Mouse (Mus musculus): Measurements from ENCODE around the gene Tmed9. TPM values are rescaled to one million over a fixed set of nuclear protein-coding genes. Genes with fewer than 3 reads are reported as not detected.
"Not testable (repeated sequence)": the region's sequence is repeated elsewhere in the genome, so short reads cannot be mapped to it uniquely, and the experiment has no call there.

Tmed9 gene
- polyA plus RNA-seq, 1 experiment from 2014 or later = 66.2 TPM

DNA sequence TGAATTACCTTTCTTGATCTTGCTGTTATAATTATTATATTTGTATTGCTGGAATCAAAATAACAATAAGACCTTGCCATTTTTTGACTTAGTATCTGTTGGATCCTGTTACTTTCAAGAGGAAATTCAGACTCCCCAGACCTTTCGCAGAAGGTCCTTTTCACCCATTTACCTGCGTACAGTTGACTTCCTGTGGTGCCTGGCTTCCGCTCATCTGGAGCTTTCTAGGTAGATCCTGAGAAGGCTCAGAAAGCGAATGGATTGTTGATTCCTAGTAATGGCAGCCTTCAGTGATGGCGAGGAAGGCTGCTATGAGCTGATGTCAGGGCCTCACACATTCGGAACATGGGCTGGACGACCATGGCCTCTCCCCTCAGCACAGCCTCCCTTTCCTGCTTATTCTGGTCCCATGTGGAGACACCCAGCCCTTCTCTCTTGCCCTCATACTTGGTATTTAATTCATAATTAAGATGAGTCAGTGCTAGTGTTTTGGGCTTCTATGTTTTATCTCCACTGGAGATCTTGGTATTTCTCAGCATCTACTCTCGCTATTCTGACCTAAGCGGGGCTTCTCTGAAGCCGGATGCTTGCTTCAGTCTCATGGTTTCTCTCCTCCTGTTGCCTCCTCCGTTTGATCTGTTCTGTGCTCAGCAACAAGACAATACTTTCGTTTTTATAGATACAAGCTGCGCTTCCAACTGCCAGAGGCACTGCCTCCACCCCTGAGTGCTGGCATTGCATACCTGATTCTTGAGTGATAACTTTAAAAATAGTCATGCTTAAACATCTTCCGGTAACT lies 62.9 kb downstream of the Tmed9 start:
- 91% methylated on average over 14 of the region's 14 CpGs for WGBS
- Histone ChIP-seq H3K36me3 (ENCODE audit: control insufficient read depth, insufficient read depth, low read length) (peaks cover 47% of the 10 kb centered on the region), H3K27ac (replicated peaks; ENCODE audit: low read depth, low read length) (no peak overlapping the region), H3K4me1 (ENCODE audit: control insufficient read depth, insufficient read depth, low read length) (peaks cover 8% of the 10 kb centered on the region), H3K4me2 (ENCODE audit: low read depth, low read length) (peak overlapping the region; percentile 82), H3K27me3 (replicated peaks; ENCODE audit: control insufficient read depth, insufficient read depth, low read length) (no peaks in the 10 kb centered on the region), H3K9ac (ENCODE audit: low read depth, low read length) (peak overlapping the region; percentile 84; the same call in 1 of the 2 replicates), H3K4me3 (ENCODE audit: low read depth, low read length) (no peak overlapping the region; the same call in 1 of the 2 replicates), H3K9me3 (ENCODE audit: control insufficient read depth, low read length) (no peaks in the 10 kb centered on the region)
- DNase-seq (ENCODE audit: low spot score) = no peak
- no peak for ATAC-seq (ENCODE audit: low read depth)

DNA sequence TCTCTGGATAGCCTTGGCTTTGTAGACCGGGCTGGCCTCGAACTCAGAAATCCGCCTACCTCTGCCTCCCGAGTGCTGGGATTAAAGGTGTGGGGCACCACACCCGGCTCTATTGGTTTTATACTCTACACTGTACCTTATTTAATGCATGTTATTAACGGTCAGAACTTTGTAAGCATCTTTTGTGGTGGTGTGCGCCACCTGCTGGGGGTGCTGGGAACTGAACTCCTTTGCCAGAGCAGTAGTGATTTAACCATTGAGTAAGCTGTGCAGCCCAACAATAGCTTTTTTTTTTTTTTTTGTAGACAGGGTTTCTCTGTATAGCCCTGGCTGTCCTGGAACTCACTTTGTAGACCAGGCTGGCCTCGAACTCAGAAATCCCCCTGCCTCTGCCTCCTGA lies 66.9 kb downstream of the Tmed9 start:
- H3K4me1 ChIP-seq (ENCODE audit: control insufficient read depth, insufficient read depth, low read length); H3K9ac ChIP-seq (ENCODE audit: low read depth, low read length); H3K4me2 ChIP-seq (ENCODE audit: low read depth, low read length); ATAC-seq (ENCODE audit: low read depth); H3K27me3 ChIP-seq (replicated peaks; ENCODE audit: control insufficient read depth, insufficient read depth, low read length); H3K9me3 ChIP-seq (ENCODE audit: control insufficient read depth, low read length); H3K27ac ChIP-seq (replicated peaks; ENCODE audit: low read depth, low read length); H3K4me3 ChIP-seq (ENCODE audit: low read depth, low read length): not testable (repeated sequence)
- WGBS = 58% methylated on average over 8 of the region's 8 CpGs
- peak; percentile 53 for DNase-seq (ENCODE audit: low spot score)
- H3K36me3 ChIP-seq (ENCODE audit: control insufficient read depth, insufficient read depth, low read length) = peaks cover 51% of the 10 kb centered on the region

DNA sequence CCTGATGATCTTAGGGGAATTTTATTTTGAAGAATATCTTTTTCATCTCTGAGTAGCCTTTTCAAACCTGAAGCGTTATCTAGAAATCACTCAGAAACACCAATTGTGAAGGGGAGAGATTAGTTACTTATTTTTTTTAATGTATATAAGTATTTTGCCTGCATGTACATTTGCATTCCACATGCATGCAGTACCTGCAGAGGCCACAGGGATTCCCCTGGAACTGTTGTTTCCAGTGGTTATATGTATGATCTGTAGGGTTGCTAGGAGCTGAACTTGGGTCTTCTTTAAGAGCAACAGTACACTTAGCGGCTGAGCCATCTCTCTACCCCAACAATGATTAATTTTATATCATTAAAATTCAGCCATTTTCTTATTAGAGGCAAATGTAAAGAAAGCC lies 71.0 kb downstream of the Tmed9 start:
- Histone ChIP-seq H3K27me3 (replicated peaks; ENCODE audit: control insufficient read depth, insufficient read depth, low read length) (no peaks in the 10 kb centered on the region), H3K9ac (ENCODE audit: low read depth, low read length) (no peak overlapping the region), H3K9me3 (ENCODE audit: control insufficient read depth, low read length) (no peaks in the 10 kb centered on the region), H3K4me3 (ENCODE audit: low read depth, low read length) (no peak overlapping the region), H3K4me1 (ENCODE audit: control insufficient read depth, insufficient read depth, low read length) (no peaks in the 10 kb centered on the region), H3K4me2 (ENCODE audit: low read depth, low read length) (no peak overlapping the region), H3K36me3 (ENCODE audit: control insufficient read depth, insufficient read depth, low read length) (peaks cover 82% of the 10 kb centered on the region), H3K27ac (replicated peaks; ENCODE audit: low read depth, low read length) (no peak overlapping the region)
- DNase-seq (ENCODE audit: low spot score) = peak; percentile 41
- no peak for ATAC-seq (ENCODE audit: low read depth)
- WGBS = 91% methylated on average over 2 of the region's 2 CpGs

Other genes with a start within 250 kb of the Tmed9 start
- 36.0 and 39.4 TPM in 2 replicates for gene Mxd3, start 243.9 kb upstream of the Tmed9 start, polyA plus RNA-seq (2014; fragmentation: Nextera tagmentation; extraction: Ambion mirVana)
- 102 and 105 TPM in 2 replicates for gene Lman2, start 210.9 kb upstream of the Tmed9 start, polyA plus RNA-seq (2014; fragmentation: Nextera tagmentation; extraction: Ambion mirVana)
- gene Rgs14, start 204.0 kb upstream of the Tmed9 start, polyA plus RNA-seq (2014; fragmentation: Nextera tagmentation; extraction: Ambion mirVana) = 1.3 and 3.3 TPM in 2 replicates
- not detected in 2 replicates for gene Slc34a1, start 175.5 kb upstream of the Tmed9 start, polyA plus RNA-seq (2014; fragmentation: Nextera tagmentation; extraction: Ambion mirVana)
- gene Pfn3, start 158.5 kb upstream of the Tmed9 start, polyA plus RNA-seq (2014; fragmentation: Nextera tagmentation; extraction: Ambion mirVana) = 0.70 TPM in 1 of 2 replicates, not detected in the other
- gene F12, start 146.9 kb upstream of the Tmed9 start, polyA plus RNA-seq (2014; fragmentation: Nextera tagmentation; extraction: Ambion mirVana) = not detected in 2 replicates
- gene Grk6, start 128.7 kb upstream of the Tmed9 start, polyA plus RNA-seq (2014; fragmentation: Nextera tagmentation; extraction: Ambion mirVana) = 44.0 and 46.6 TPM in 2 replicates
- gene Prr7, start 109.5 kb upstream of the Tmed9 start, polyA plus RNA-seq (2014; fragmentation: Nextera tagmentation; extraction: Ambion mirVana) = 1.9 and 2.7 TPM in 2 replicates
- 141 and 167 TPM in 2 replicates for gene Dbn1, start 85.6 kb upstream of the Tmed9 start, polyA plus RNA-seq (2014; fragmentation: Nextera tagmentation; extraction: Ambion mirVana)
- gene Pdlim7, start 60.1 kb upstream of the Tmed9 start, polyA plus RNA-seq (2014; fragmentation: Nextera tagmentation; extraction: Ambion mirVana) = 194 and 204 TPM in 2 replicates
- gene Dok3, start 44.4 kb upstream of the Tmed9 start, polyA plus RNA-seq (2014; fragmentation: Nextera tagmentation; extraction: Ambion mirVana) = 2.5 and 3.8 TPM in 2 replicates
- 56.6 and 69.5 TPM in 2 replicates for gene Ddx41, start 37.1 kb upstream of the Tmed9 start, polyA plus RNA-seq (2014; fragmentation: Nextera tagmentation; extraction: Ambion mirVana)
- 30.5 and 32.1 TPM in 2 replicates for gene Fam193b, start 2.6 kb upstream of the Tmed9 start, polyA plus RNA-seq (2014; fragmentation: Nextera tagmentation; extraction: Ambion mirVana)
- 9.3 and 10.3 TPM in 2 replicates for gene B4galt7, start 26.2 kb downstream of the Tmed9 start, polyA plus RNA-seq (2014; fragmentation: Nextera tagmentation; extraction: Ambion mirVana)
- 57.7 and 59.8 TPM in 2 replicates for gene Caml, start 49.3 kb downstream of the Tmed9 start, polyA plus RNA-seq (2014; fragmentation: Nextera tagmentation; extraction: Ambion mirVana)
- 32.0 and 38.7 TPM in 2 replicates for gene Ddx46, start 61.3 kb downstream of the Tmed9 start, polyA plus RNA-seq (2014; fragmentation: Nextera tagmentation; extraction: Ambion mirVana)
- gene B230219D22Rik, start 119.4 kb downstream of the Tmed9 start, polyA plus RNA-seq (2014; fragmentation: Nextera tagmentation; extraction: Ambion mirVana) = 57.5 and 60.8 TPM in 2 replicates
- gene Txndc15, start 140.9 kb downstream of the Tmed9 start, polyA plus RNA-seq (2014; fragmentation: Nextera tagmentation; extraction: Ambion mirVana) = 98.9 and 99.8 TPM in 2 replicates
- gene Pcbd2, start 153.6 kb downstream of the Tmed9 start, polyA plus RNA-seq (2014; fragmentation: Nextera tagmentation; extraction: Ambion mirVana) = 45.2 and 49.2 TPM in 2 replicates
- not detected in 2 replicates for gene Catsper3, start 210.8 kb downstream of the Tmed9 start, polyA plus RNA-seq (2014; fragmentation: Nextera tagmentation; extraction: Ambion mirVana)